Mouse (Mus musculus): ENCODE results near the gene Tenm2. TPM values are rescaled to one million over a fixed set of nuclear protein-coding genes. Genes with fewer than 3 reads are reported as not detected.

Gene Tenm2
- total RNA-seq, 2 experiments from 2014 or later: 0.62 to 0.76 TPM

GRCm38 (mm10) chr11:36000038-36000437, 1235.7 kb downstream of the Tenm2 start:
- intact Hi-C loops (cut with DNase I; ENCODE audit: low total_unique reads): loop anchor here (5.0 kb wide), 1 partner anchor 78 kb away; no protein-coding TSS in a partner anchor
- no peak for DNase-seq

GRCm38 (mm10) chr11:35998048-35998447, 1237.7 kb downstream of the Tenm2 start:
- intact Hi-C loops (cut with DNase I; ENCODE audit: low total_unique reads): no loop called here
- DNase-seq: no peak

- intact Hi-C loops (cut with DNase I; ENCODE audit: low total_unique reads): no loop called here
Measured at GRCm38 (mm10) chr11:35995310-35995709, 1240.5 kb downstream of the Tenm2 start.

GRCm38 (mm10) chr11:35991846-35992245, 1243.9 kb downstream of the Tenm2 start:
- DNase-seq: no peak
- intact Hi-C loops (cut with DNase I; ENCODE audit: low total_unique reads): no loop called here

More at GRCm38 (mm10) chr11:35995310-35995709, 1240.5 kb downstream of the Tenm2 start:
- no peak for DNase-seq

GRCm38 (mm10) chr11:35989967-35990366, 1245.8 kb downstream of the Tenm2 start:
- no peak for DNase-seq
- intact Hi-C loops (cut with DNase I; ENCODE audit: low total_unique reads): no loop called here

- intact Hi-C loops (cut with DNase I; ENCODE audit: low total_unique reads): no loop called here
- DNase-seq: no peak
Measured at GRCm38 (mm10) chr11:35985841-35986393, 1249.8 kb downstream of the Tenm2 start.

- DNase-seq: no peak
- intact Hi-C loops (cut with DNase I; ENCODE audit: low total_unique reads): no loop called here
Measured at GRCm38 (mm10) chr11:35982734-35983133, 1253.0 kb downstream of the Tenm2 start.

GRCm38 (mm10) chr11:35980411-35980917, 1255.3 kb downstream of the Tenm2 start, which contains the start of gene Wwc1:
Gene Wwc1 (minus strand): TSS chr11:35980527.
- no peak for DNase-seq
- intact Hi-C loops (cut with DNase I; ENCODE audit: low total_unique reads): no loop called here

- no peak for DNase-seq
- intact Hi-C loops (cut with DNase I; ENCODE audit: low total_unique reads): no loop called here
Measured at GRCm38 (mm10) chr11:35979733-35980410, 1255.9 kb downstream of the Tenm2 start.

GRCm38 (mm10) chr11:35979266-35979732, 1256.5 kb downstream of the Tenm2 start:
- DNase-seq: no peak
- intact Hi-C loops (cut with DNase I; ENCODE audit: low total_unique reads): no loop called here

- intact Hi-C loops (cut with DNase I; ENCODE audit: low total_unique reads): no loop called here
- no peak for DNase-seq
Measured at GRCm38 (mm10) chr11:35977796-35978195, 1258.0 kb downstream of the Tenm2 start.

- DNase-seq: no peak
- intact Hi-C loops (cut with DNase I; ENCODE audit: low total_unique reads): no loop called here
Measured at GRCm38 (mm10) chr11:35977096-35977495, 1258.7 kb downstream of the Tenm2 start.

- DNase-seq: no peak
- intact Hi-C loops (cut with DNase I; ENCODE audit: low total_unique reads): no loop called here
Measured at GRCm38 (mm10) chr11:35976482-35976881, 1259.3 kb downstream of the Tenm2 start.

- intact Hi-C loops (cut with DNase I; ENCODE audit: low total_unique reads): no loop called here
Measured at GRCm38 (mm10) chr11:35974632-35975450, 1260.9 kb downstream of the Tenm2 start.

GRCm38 (mm10) chr11:35973135-35973534, 1262.6 kb downstream of the Tenm2 start:
- intact Hi-C loops (cut with DNase I; ENCODE audit: low total_unique reads): no loop called here

More at GRCm38 (mm10) chr11:35974632-35975450, 1260.9 kb downstream of the Tenm2 start:
- no peak for DNase-seq

GRCm38 (mm10) chr11:35972270-35972931, 1263.4 kb downstream of the Tenm2 start:
- intact Hi-C loops (cut with DNase I; ENCODE audit: low total_unique reads): no loop called here
- no peak for DNase-seq

More at GRCm38 (mm10) chr11:35973135-35973534, 1262.6 kb downstream of the Tenm2 start:
- no peak for DNase-seq

GRCm38 (mm10) chr11:35970806-35971705, 1264.7 kb downstream of the Tenm2 start:
- intact Hi-C loops (cut with DNase I; ENCODE audit: low total_unique reads): no loop called here
- DNase-seq: no peak

GRCm38 (mm10) chr11:35968291-35968690, 1267.5 kb downstream of the Tenm2 start:
- intact Hi-C loops (cut with DNase I; ENCODE audit: low total_unique reads): no loop called here

More at GRCm38 (mm10) chr11:35968291-35968690, 1267.5 kb downstream of the Tenm2 start:
- DNase-seq: no peak

All from gastrocnemius, postnatal 14 days (tissue).